Mouse (Mus musculus): Measurements from ENCODE around the gene Ccdc154. TPM values are rescaled to one million over a fixed set of nuclear protein-coding genes. Genes with fewer than 3 reads are reported as not detected.
A peak's percentile ranks its signal among the peaks of the same experiment; 100 is the strongest.

The Ccdc154 gene
- polyA plus RNA-seq, 1 experiment from 2014 or later: not detected

DNA sequence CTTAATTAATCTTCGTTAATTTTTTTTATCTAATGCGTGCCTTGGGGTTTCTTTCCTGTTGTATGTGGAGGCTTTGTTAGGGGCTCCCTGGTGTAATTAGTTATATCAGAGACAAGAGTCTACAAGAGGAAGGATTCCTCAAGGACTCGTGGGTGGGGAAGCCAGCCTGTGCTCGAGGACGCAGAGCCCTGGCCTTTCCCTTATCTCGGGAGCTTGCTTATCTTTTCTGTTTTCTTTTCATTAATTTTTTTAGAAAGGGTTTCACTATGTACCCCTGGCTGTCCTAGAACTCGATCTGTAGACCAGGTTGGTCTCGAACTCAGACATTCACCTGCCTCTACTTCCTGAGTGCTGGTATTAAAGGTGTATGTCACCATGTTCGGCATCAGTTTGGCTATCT, 34.6 kb upstream of the Ccdc154 start:
- no peak overlapping the region for H3K4me3 ChIP-seq (ENCODE audit: low read length)
- no peak overlapping the region for H3K4me2 ChIP-seq (replicated peaks; ENCODE audit: low read depth, low read length)
- no peaks in the 10 kb centered on the region for H3K36me3 ChIP-seq (ENCODE audit: control insufficient read depth, insufficient read depth, low read length)
- WGBS: 73% methylated on average over 9 of the region's 9 CpGs
- no peak overlapping the region for H3K27ac ChIP-seq (ENCODE audit: low read depth, low read length)
- H3K4me1 ChIP-seq (ENCODE audit: control insufficient read depth, insufficient read depth, low read length): no peaks in the 10 kb centered on the region
- no peaks in the 10 kb centered on the region for H3K27me3 ChIP-seq (ENCODE audit: control insufficient read depth, insufficient read depth, low read length)
- no peaks in the 10 kb centered on the region for H3K9me3 ChIP-seq (ENCODE audit: control insufficient read depth, low read length)
- H3K9ac ChIP-seq (ENCODE audit: low read depth, low read length): no peak overlapping the region
- no peak for ATAC-seq (ENCODE audit: low FRiP score, low TSS enrichment)

DNA sequence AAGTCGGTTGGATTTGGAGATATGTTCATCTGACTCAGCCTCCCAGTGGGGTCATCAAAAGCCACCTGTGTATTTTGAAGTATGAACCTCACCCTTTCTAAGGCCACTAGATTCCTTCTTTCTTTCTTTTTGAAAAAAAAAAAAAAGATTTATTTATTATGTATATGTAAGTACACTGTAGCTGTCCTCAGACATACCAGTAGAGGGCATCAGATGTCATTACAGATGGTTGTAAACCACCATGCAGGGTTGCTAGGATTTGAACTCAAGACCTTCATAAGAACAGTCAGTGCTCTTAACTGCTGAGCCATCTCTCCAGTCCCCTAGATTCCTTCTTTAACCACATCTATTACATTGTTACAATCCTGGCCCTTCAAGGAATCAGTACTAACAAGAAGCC, 32.2 kb upstream of the Ccdc154 start:
- 88% methylated on average over 1 of the region's 1 CpGs for WGBS
- H3K4me1 ChIP-seq (ENCODE audit: control insufficient read depth, insufficient read depth, low read length): peaks cover 10% of the 10 kb centered on the region
- H3K4me2 ChIP-seq (replicated peaks; ENCODE audit: low read depth, low read length): no peak overlapping the region

GRCm38 (mm10) chr17:25133275-25133698, 29.0 kb upstream of the Ccdc154 start, which contains the start of gene Clcn7:
TSS of gene Clcn7 (plus strand) at chr17:25133391.
- Histone ChIP-seq H3K27ac (ENCODE audit: low read depth, low read length) (no peak within 1 kb of the TSS), H3K9ac (ENCODE audit: low read depth, low read length) (peak within 1 kb of the TSS; percentile 74), H3K4me3 (ENCODE audit: low read length) (peak within 1 kb of the TSS; percentile 84), H3K4me1 (ENCODE audit: control insufficient read depth, insufficient read depth, low read length) (peaks cover 10% of the 10 kb centered on the region), H3K27me3 (ENCODE audit: control insufficient read depth, insufficient read depth, low read length) (no peaks in the 10 kb centered on the region), H3K4me2 (replicated peaks; ENCODE audit: low read depth, low read length) (peak within 1 kb of the TSS; percentile 66), H3K9me3 (ENCODE audit: control insufficient read depth, low read length) (no peaks in the 10 kb centered on the region), H3K36me3 (ENCODE audit: control insufficient read depth, insufficient read depth, low read length) (no peaks in the 10 kb centered on the region)
- WGBS: under 1% methylated on average over 40 of the region's 40 CpGs
- peak; percentile 94 for ATAC-seq (ENCODE audit: low FRiP score, low TSS enrichment)

More for the DNA sequence above, 32.2 kb upstream of the Ccdc154 start:
- H3K9me3 ChIP-seq (ENCODE audit: control insufficient read depth, low read length): no peaks in the 10 kb centered on the region
- H3K27ac ChIP-seq (ENCODE audit: low read depth, low read length): no peak overlapping the region
- no peak for ATAC-seq (ENCODE audit: low FRiP score, low TSS enrichment)
- no peak overlapping the region for H3K9ac ChIP-seq (ENCODE audit: low read depth, low read length)
- H3K36me3 ChIP-seq (ENCODE audit: control insufficient read depth, insufficient read depth, low read length): no peaks in the 10 kb centered on the region
- H3K27me3 ChIP-seq (ENCODE audit: control insufficient read depth, insufficient read depth, low read length): no peaks in the 10 kb centered on the region
- no peak overlapping the region for H3K4me3 ChIP-seq (ENCODE audit: low read length)

DNA sequence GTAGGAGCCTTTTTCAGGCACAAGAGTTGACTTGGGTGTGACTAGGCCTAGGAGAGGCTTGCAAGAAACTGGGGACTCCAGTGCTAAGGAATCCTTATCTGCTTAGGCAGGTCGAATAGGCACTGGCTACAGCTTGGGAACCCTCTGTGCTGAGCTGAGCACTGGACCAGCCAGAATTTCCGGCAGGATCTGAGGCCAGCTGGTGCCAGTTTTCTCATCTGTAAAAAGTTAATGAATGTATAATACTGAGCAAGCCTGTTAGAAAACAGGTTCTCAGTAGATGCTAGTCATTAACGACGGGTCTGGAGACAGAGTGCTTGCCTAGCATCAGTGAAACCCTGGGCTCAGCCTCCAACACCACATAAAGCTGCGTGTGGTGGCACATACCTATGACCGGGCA, 26.6 kb upstream of the Ccdc154 start:
- no peak overlapping the region for H3K4me3 ChIP-seq (ENCODE audit: low read length)
- ATAC-seq (ENCODE audit: low FRiP score, low TSS enrichment): no peak
- H3K27ac ChIP-seq (ENCODE audit: low read depth, low read length): no peak overlapping the region
- 87% methylated on average over 6 of the region's 6 CpGs for WGBS
- H3K4me2 ChIP-seq (replicated peaks; ENCODE audit: low read depth, low read length): no peak overlapping the region
- no peaks in the 10 kb centered on the region for H3K36me3 ChIP-seq (ENCODE audit: control insufficient read depth, insufficient read depth, low read length)
- H3K9me3 ChIP-seq (ENCODE audit: control insufficient read depth, low read length): no peaks in the 10 kb centered on the region
- no peaks in the 10 kb centered on the region for H3K27me3 ChIP-seq (ENCODE audit: control insufficient read depth, insufficient read depth, low read length)
- peaks cover 10% of the 10 kb centered on the region for H3K4me1 ChIP-seq (ENCODE audit: control insufficient read depth, insufficient read depth, low read length)
- no peak overlapping the region for H3K9ac ChIP-seq (ENCODE audit: low read depth, low read length)

- 91% methylated on average over 1 of the region's 1 CpGs for WGBS
- Histone ChIP-seq H3K36me3 (ENCODE audit: control insufficient read depth, insufficient read depth, low read length) (peaks cover 2% of the 10 kb centered on the region; the same call in 1 of the 2 replicates), H3K4me2 (replicated peaks; ENCODE audit: low read depth, low read length) (no peak overlapping the region), H3K9me3 (ENCODE audit: control insufficient read depth, low read length) (no peaks in the 10 kb centered on the region), H3K9ac (ENCODE audit: low read depth, low read length) (no peak overlapping the region), H3K4me1 (ENCODE audit: control insufficient read depth, insufficient read depth, low read length) (peaks cover 10% of the 10 kb centered on the region), H3K27me3 (ENCODE audit: control insufficient read depth, insufficient read depth, low read length) (no peaks in the 10 kb centered on the region), H3K27ac (ENCODE audit: low read depth, low read length) (no peak overlapping the region), H3K4me3 (ENCODE audit: low read length) (no peak overlapping the region)
- no peak for ATAC-seq (ENCODE audit: low FRiP score, low TSS enrichment)
These were observed 23.5 kb upstream of the Ccdc154 start for GRCm38 (mm10) chr17:25138803-25139202.

- H3K36me3 ChIP-seq (ENCODE audit: control insufficient read depth, insufficient read depth, low read length): peaks cover 2% of the 10 kb centered on the region; the same call in 1 of the 2 replicates
- 73% methylated on average over 4 of the region's 4 CpGs for WGBS
- no peaks in the 10 kb centered on the region for H3K27me3 ChIP-seq (ENCODE audit: control insufficient read depth, insufficient read depth, low read length)
- no peaks in the 10 kb centered on the region for H3K4me1 ChIP-seq (ENCODE audit: control insufficient read depth, insufficient read depth, low read length)
- no peak overlapping the region for H3K4me2 ChIP-seq (replicated peaks; ENCODE audit: low read depth, low read length)
- no peaks in the 10 kb centered on the region for H3K9me3 ChIP-seq (ENCODE audit: control insufficient read depth, low read length)
- no peak overlapping the region for H3K9ac ChIP-seq (ENCODE audit: low read depth, low read length)
- no peak overlapping the region for H3K4me3 ChIP-seq (ENCODE audit: low read length)
- H3K27ac ChIP-seq (ENCODE audit: low read depth, low read length): no peak overlapping the region
- no peak for ATAC-seq (ENCODE audit: low FRiP score, low TSS enrichment)
These were observed 22.3 kb upstream of the Ccdc154 start for GRCm38 (mm10) chr17:25139960-25140359.

DNA sequence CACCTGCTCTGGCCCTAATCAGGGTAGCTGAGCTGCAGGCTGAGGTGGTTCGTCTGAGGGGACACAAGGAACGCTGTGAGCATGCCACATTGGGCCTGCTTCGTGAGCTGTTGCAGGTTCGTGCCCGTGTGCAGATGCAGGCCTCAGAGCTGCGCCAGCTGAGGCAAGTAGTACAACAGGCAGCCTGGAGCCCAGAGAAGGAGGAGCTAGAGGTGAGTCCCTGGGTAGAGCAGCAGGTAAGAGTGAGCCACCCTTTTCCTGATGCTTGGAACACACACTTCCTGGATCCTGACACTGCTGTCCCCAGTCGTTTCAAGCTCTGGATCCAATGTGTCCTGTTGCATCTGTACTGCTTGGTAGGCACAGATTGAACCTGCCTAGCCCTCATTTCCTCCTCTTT, 1.1 kb downstream of the Ccdc154 start:
- Histone ChIP-seq H3K9ac (ENCODE audit: low read depth, low read length) (no peak overlapping the region), H3K4me3 (ENCODE audit: low read length) (no peak overlapping the region), H3K27ac (ENCODE audit: low read depth, low read length) (no peak overlapping the region), H3K9me3 (ENCODE audit: control insufficient read depth, low read length) (no peaks in the 10 kb centered on the region), H3K36me3 (ENCODE audit: control insufficient read depth, insufficient read depth, low read length) (peaks cover 21% of the 10 kb centered on the region; the same call in 1 of the 2 replicates), H3K4me1 (ENCODE audit: control insufficient read depth, insufficient read depth, low read length) (no peaks in the 10 kb centered on the region), H3K27me3 (ENCODE audit: control insufficient read depth, insufficient read depth, low read length) (no peaks in the 10 kb centered on the region), H3K4me2 (replicated peaks; ENCODE audit: low read depth, low read length) (no peak overlapping the region)
- 72% methylated on average over 7 of the region's 7 CpGs for WGBS
- no peak for ATAC-seq (ENCODE audit: low FRiP score, low TSS enrichment)

GRCm38 (mm10) chr17:25164770-25165169, 2.5 kb downstream of the Ccdc154 start:
- H3K4me3 ChIP-seq (ENCODE audit: low read length): no peak overlapping the region
- 83% methylated on average over 3 of the region's 3 CpGs for WGBS
- no peaks in the 10 kb centered on the region for H3K4me1 ChIP-seq (ENCODE audit: control insufficient read depth, insufficient read depth, low read length)
- no peak overlapping the region for H3K4me2 ChIP-seq (replicated peaks; ENCODE audit: low read depth, low read length)
- H3K36me3 ChIP-seq (ENCODE audit: control insufficient read depth, insufficient read depth, low read length): peaks cover 13% of the 10 kb centered on the region; the same call in 1 of the 2 replicates
- H3K27ac ChIP-seq (ENCODE audit: low read depth, low read length): no peak overlapping the region
- ATAC-seq (ENCODE audit: low FRiP score, low TSS enrichment): no peak
- no peaks in the 10 kb centered on the region for H3K27me3 ChIP-seq (ENCODE audit: control insufficient read depth, insufficient read depth, low read length)
- H3K9me3 ChIP-seq (ENCODE audit: control insufficient read depth, low read length): no peaks in the 10 kb centered on the region
- H3K9ac ChIP-seq (ENCODE audit: low read depth, low read length): no peak overlapping the region

GRCm38 (mm10) chr17:25165970-25166671, 3.9 kb downstream of the Ccdc154 start:
- Histone ChIP-seq H3K36me3 (ENCODE audit: control insufficient read depth, insufficient read depth, low read length) (peaks cover under 1% of the 10 kb centered on the region; the same call in 1 of the 2 replicates), H3K9ac (ENCODE audit: low read depth, low read length) (no peak overlapping the region), H3K4me1 (ENCODE audit: control insufficient read depth, insufficient read depth, low read length) (no peaks in the 10 kb centered on the region), H3K9me3 (ENCODE audit: control insufficient read depth, low read length) (no peaks in the 10 kb centered on the region), H3K27ac (ENCODE audit: low read depth, low read length) (no peak overlapping the region), H3K27me3 (ENCODE audit: control insufficient read depth, insufficient read depth, low read length) (no peaks in the 10 kb centered on the region), H3K4me3 (ENCODE audit: low read length) (no peak overlapping the region), H3K4me2 (replicated peaks; ENCODE audit: low read depth, low read length) (no peak overlapping the region)
- WGBS: 41% methylated on average over 6 of the region's 6 CpGs
- ATAC-seq (ENCODE audit: low FRiP score, low TSS enrichment): no peak
